Mouse (Mus musculus) MEL (cell line): ENCODE results near the gene Apba1.

Source experiments
- E2F4 ChIP-seq: IDR thresholded peaks from 2 replicates; pipeline ENCODE4 v1.6.1; 2011; ENCODE audit warnings: low read depth, low read length, improper control_type of control experiment, borderline replicate concordance
- EP300 ChIP-seq, 2 experiments: IDR thresholded peaks; 2 replicates each; pipeline ENCODE4 v1.6.1; 2011; ENCODE audit warnings: improper control_type of control experiment in 2 of 2, low read length in 2 of 2, low read depth in 1 of 2, mild to moderate bottlenecking in 1 of 2
- GATA1 ChIP-seq: IDR thresholded peaks from 2 replicates; pipeline ENCODE4 v1.6.1; 2011; ENCODE audit warnings: low read depth, low read length, improper control_type of control experiment
- HCFC1 ChIP-seq: IDR thresholded peaks from 2 replicates; pipeline ENCODE4 v1.6.1; 2012; ENCODE audit warnings: low read depth, mild to moderate bottlenecking, inconsistent platforms, low read length, improper control_type of control experiment, moderate library complexity
- MAX ChIP-seq: IDR thresholded peaks from 2 replicates; pipeline ENCODE4 v1.6.1; 2011; ENCODE audit warnings: low read length, improper control_type of control experiment
- POLR2A ChIP-seq, 2 experiments: IDR thresholded peaks; 2 replicates each; pipeline ENCODE4 v1.6.1; 2011 to 2012; ENCODE audit warnings: low read length in 2 of 2, mild to moderate bottlenecking in 2 of 2, control low read depth in 1 of 2, improper control_type of control experiment in 1 of 2, low read depth in 1 of 2, moderate library complexity in 1 of 2; ENCODE audit not compliant: control insufficient read depth in 1 of 2, insufficient read depth in 1 of 2, poor library complexity in 1 of 2
- POLR2AphosphoS2 ChIP-seq: IDR thresholded peaks from 2 replicates; pipeline ENCODE4 v1.6.1; 2011; ENCODE audit warnings: low read length, improper control_type of control experiment
- SMC3 ChIP-seq: IDR thresholded peaks from 2 replicates; pipeline ENCODE4 v1.6.1; 2011; ENCODE audit warnings: low read depth, low read length, improper control_type of control experiment
- UBTF ChIP-seq: IDR thresholded peaks from 2 replicates; pipeline ENCODE4 v1.6.1; 2012; ENCODE audit warnings: low read depth, mild to moderate bottlenecking, inconsistent platforms, low read length, improper control_type of control experiment, moderate library complexity, borderline replicate concordance; ENCODE audit not compliant: insufficient read depth
- ZC3H11A ChIP-seq: IDR thresholded peaks from 2 replicates; pipeline ENCODE4 v1.6.1; 2012; ENCODE audit warnings: low read depth, mild to moderate bottlenecking, inconsistent platforms, low read length, improper control_type of control experiment

DNA sequence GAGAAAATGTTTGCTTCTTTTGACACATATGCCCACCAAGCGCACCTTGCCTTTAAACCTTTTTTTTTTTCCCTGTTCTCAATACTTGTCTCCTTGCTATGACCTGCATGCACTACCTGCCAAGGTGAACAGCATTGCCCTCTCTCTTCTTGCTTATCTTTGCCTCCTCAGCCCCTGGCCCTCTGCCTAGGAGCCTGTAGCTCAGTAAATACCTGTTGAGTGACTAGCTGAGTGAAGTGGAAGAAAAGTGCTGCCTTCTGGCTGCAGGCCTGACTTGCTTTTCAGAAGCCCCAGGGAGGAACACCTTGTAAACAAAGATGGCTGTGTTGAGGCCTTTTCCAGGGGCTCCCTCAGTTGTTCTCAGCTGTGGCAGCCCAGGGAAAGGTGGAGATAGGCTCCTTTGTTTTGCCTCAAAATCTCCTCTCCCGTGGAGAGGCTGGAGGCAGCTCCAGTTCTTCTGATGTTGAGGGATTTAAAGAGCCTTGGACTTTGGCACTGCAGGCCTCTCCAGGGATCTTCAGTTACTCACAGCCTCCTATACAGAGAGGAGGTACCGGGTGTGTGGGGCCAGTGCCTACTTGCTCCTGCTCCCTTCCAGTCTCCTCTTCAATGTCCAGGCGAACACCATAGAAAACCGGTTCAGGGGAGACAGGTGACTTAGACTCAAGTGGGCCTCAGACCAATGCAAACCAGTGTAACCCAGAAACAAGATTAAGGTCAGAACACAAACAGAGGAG, 209.6 kb downstream of the Apba1 start:
- no peak for TF ChIP-seq SMC3
- no peak for TF ChIP-seq GATA1
- no peak for TF ChIP-seq HCFC1
- no peak for TF ChIP-seq POLR2AphosphoS2
- TF ChIP-seq E2F4: no peak
- no peak for TF ChIP-seq ZC3H11A
- no peak for TF ChIP-seq POLR2A (IDR thresholded peaks at IDR 0.05; ENCODE audit: control insufficient read depth in 1 of 2, insufficient read depth in 1 of 2, low read depth in 1 of 2, low read length in 2 of 2, poor library complexity in 1 of 2)
- no peak for TF ChIP-seq MAX
- TF ChIP-seq UBTF: no peak
- no peak for TF ChIP-seq EP300 (IDR thresholded peaks at IDR 0.05; ENCODE audit: low read depth in 1 of 2, low read length in 2 of 2)
